Mouse (Mus musculus) midbrain, postnatal 0 days (tissue): ENCODE measurements around the gene Pcsk6. TPM values are rescaled to one million over a fixed set of nuclear protein-coding genes. Genes with fewer than 3 reads are reported as not detected.
"Not testable (repeated sequence)": the region's sequence is repeated elsewhere in the genome, so short reads cannot be mapped to it uniquely, and the experiment has no call there.

ENCODE experiments used
- ATAC-seq: fragments of 200-750 bp; cut with Nextera tagmentation; 2 replicates; pipeline ENCODE4 v1.8.0; 2017; ENCODE audit warnings: moderate number of reproducible peaks, mild to moderate bottlenecking, moderate TSS enrichment, moderate library complexity; ENCODE audit not compliant: low FRiP score
- DNase-seq: peaks from one replicate; pipeline ENCODE4 v3.0.0-alpha.2; 2015; ENCODE audit warnings: low spot score
- H3K27ac ChIP-seq: fragments of 300-500 bp; sonication (generic); 2 replicates; pipeline ENCODE4 v1.5.1; 2014; ENCODE audit warnings: low read depth, mild to moderate bottlenecking, low read length, mixed read lengths
- H3K27me3 ChIP-seq: fragments of 300-500 bp; sonication (generic); 2 replicates; pipeline ENCODE4 v1.6.1; 2014; ENCODE audit warnings: low read length, control low read depth, mixed read lengths; ENCODE audit not compliant: insufficient read depth
- H3K36me3 ChIP-seq: fragments of 300-500 bp; sonication (generic); 2 replicates; pipeline ENCODE4 v1.6.1; 2014; ENCODE audit warnings: low read length, control low read depth, mixed read lengths; ENCODE audit not compliant: insufficient read depth
- H3K4me1 ChIP-seq: fragments of 300-500 bp; sonication (generic); 2 replicates; pipeline ENCODE4 v1.6.1; 2014; ENCODE audit warnings: mild to moderate bottlenecking, control low read depth, antibody characterized with exemption, low read length, mixed read lengths; ENCODE audit not compliant: insufficient read depth
- H3K4me2 ChIP-seq: fragments of 300-500 bp; sonication (generic); 2 replicates; pipeline ENCODE4 v1.6.1; 2014; ENCODE audit warnings: low read depth, mild to moderate bottlenecking, low read length, mixed read lengths; ENCODE audit not compliant: poor library complexity, severe bottlenecking
- H3K4me3 ChIP-seq: fragments of 300-500 bp; sonication (generic); 2 replicates; pipeline ENCODE4 v1.5.1; 2014; ENCODE audit warnings: low read depth, mild to moderate bottlenecking, low read length, moderate library complexity
- H3K9ac ChIP-seq: fragments of 300-500 bp; sonication (generic); replicated peaks from 2 replicates; pipeline ENCODE4 v1.6.1; 2014; ENCODE audit warnings: mild to moderate bottlenecking, low read length, moderate library complexity, mixed read lengths; ENCODE audit not compliant: poor library complexity, severe bottlenecking
- H3K9me3 ChIP-seq: fragments of 300-500 bp; sonication (generic); 2 replicates; pipeline ENCODE4 v1.6.1; 2016; ENCODE audit warnings: low read length, control low read depth
- CTCF ChIP-seq: IDR thresholded peaks from 2 replicates; pipeline ENCODE4 v1.5.1; 2016; ENCODE audit warnings: antibody characterized with exemption, mild to moderate bottlenecking
- WGBS: fragments of 180-500 bp; shearing (Covaris S2); extraction: QIAGEN DNeasy Blood & Tissue Kit; methylation state at CpG from one replicate; pipeline ENCODE4 v1.1.7; 2014; 5-methylcytosine and 5-hydroxymethylcytosine counted together
- polyA plus RNA-seq: library from polyadenylated mRNA; unstranded; fragments of >200 nt; fragmentation: Nextera tagmentation; extraction: Ambion mirVana; gene quantifications from 2 replicates; pipeline ENCODE4 v1.2.1, GENCODE M21; 2015
- total RNA-seq: library from RNA; depleted of rRNA; stranded (reverse); fragments of >200 nt; gene quantifications from 2 replicates; pipeline ENCODE4 v1.2.3, GENCODE M21; 2014

The Pcsk6 gene
- total and polyA plus RNA-seq, 2 experiments from 2014 or later: 1.5 to 14.9 TPM

DNA sequence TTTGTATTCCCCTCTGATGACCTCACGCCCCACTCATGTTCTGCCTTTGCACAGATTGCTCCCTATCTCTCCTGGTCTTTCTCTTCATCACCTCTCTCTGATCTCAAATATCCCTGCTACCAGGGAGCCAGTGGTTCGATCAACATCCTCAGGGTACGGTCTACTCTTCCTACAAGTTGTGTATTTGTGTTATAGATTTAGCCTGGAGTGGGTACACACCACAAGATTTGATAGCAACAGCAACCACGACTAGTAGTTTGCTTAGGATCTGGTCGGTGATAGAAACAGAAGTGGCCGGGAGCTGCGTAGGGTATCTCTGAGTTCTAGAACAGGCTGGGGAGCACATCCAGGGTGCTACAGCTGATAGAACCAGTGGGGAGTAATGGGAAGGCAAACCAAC is 54.3 kb downstream of the Pcsk6 start:
- Histone ChIP-seq H3K9ac (no peak overlapping the region), H3K9me3 (no peaks in the 10 kb centered on the region), H3K36me3 (no peaks in the 10 kb centered on the region), H3K27ac (no peak overlapping the region), H3K4me1 (no peaks in the 10 kb centered on the region), H3K4me2 (no peak overlapping the region), H3K27me3 (no peaks in the 10 kb centered on the region), H3K4me3 (no peak overlapping the region)
- ATAC-seq (no peak), DNase-seq (no peak)
- WGBS: 96% methylated on average over 7 of the region's 7 CpGs
- no peak for TF ChIP-seq CTCF

DNA sequence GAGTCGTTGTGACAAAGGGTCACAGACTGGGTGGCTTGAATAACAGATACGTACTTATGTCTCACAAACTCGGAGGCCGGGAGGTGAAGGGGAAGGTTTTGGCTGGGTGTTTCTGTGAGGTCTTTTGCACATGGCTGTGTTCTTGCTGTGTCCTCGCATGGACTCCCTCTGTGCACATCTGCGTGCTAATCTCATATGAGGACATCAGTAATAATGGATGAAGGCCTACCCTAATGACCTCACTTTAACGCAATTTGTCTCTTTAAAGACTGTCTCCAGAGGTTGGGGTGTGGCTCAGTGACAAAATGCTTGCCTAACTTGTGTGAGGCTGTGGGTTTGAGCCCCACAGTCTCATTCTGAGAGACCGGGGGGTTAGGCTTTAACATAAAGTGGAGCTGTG is 55.0 kb downstream of the Pcsk6 start:
- Histone ChIP-seq H3K4me2 (no peak overlapping the region), H3K9ac (no peak overlapping the region), H3K36me3 (no peaks in the 10 kb centered on the region), H3K9me3 (no peaks in the 10 kb centered on the region), H3K27ac (no peak overlapping the region), H3K4me1 (no peaks in the 10 kb centered on the region), H3K27me3 (no peaks in the 10 kb centered on the region), H3K4me3 (no peak overlapping the region)
- WGBS: 82% methylated on average over 8 of the region's 8 CpGs
- no peak for DNase-seq
- no peak for ATAC-seq
- no peak for TF ChIP-seq CTCF

DNA sequence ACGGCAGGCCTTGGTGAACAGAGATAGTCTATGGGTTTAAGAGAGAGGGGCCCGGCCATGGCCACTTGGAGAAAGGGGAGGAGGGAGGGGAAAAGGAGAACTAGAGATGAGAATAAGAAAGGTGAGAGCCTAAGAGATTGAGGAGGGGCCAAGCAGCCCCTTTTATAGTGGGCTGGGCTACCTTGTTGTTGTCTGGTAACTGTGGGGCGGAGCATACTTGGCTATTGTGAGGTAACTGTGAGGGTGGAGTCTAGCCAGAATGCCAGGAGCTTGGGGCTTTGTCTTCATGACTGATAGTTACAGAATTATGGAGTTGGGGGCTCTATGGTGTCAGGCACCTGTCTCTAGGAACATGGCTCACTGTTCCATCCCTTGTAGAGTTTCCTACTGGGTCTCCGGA is 56.9 kb downstream of the Pcsk6 start:
- 95% methylated on average over 4 of the region's 4 CpGs for WGBS
- no peak for TF ChIP-seq CTCF

DNA sequence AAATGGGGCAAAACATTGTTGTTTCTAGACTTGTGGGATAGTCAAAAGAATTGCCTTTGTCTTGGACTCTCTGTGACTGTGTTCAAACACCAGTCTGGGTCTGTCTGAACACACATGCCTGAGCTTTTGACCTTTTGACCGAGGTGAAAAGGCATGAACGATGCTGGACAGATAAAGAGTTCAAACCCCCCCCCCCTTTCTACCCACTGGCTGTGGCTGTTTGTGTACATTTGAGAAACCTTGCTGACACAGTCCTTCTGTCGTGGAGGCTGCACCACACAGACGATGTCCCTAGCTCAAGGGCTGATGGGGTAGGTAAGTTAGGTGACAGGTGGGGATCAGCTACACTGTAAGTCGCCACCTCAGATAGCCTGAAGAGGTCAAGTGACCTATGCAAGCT is 67.9 kb downstream of the Pcsk6 start:
- H3K4me1 ChIP-seq: no peaks in the 10 kb centered on the region
- no peak overlapping the region for H3K9ac ChIP-seq
- H3K9me3 ChIP-seq: no peaks in the 10 kb centered on the region
- ATAC-seq (no peak), DNase-seq (no peak)
- WGBS: 50% methylated on average over 5 of the region's 5 CpGs
- no peak for TF ChIP-seq CTCF
- H3K27ac ChIP-seq: no peak overlapping the region
- no peaks in the 10 kb centered on the region; the same call in 1 of the 2 replicates for H3K36me3 ChIP-seq
- H3K27me3 ChIP-seq: no peaks in the 10 kb centered on the region
- H3K4me2 ChIP-seq: no peak overlapping the region
- H3K4me3 ChIP-seq: no peak overlapping the region

More for the DNA sequence above, 56.9 kb downstream of the Pcsk6 start:
- Histone ChIP-seq H3K4me3 (no peak overlapping the region), H3K9ac (no peak overlapping the region), H3K27me3 (no peaks in the 10 kb centered on the region), H3K4me2 (no peak overlapping the region), H3K36me3 (no peaks in the 10 kb centered on the region), H3K27ac (no peak overlapping the region), H3K9me3 (no peaks in the 10 kb centered on the region), H3K4me1 (no peaks in the 10 kb centered on the region)
- ATAC-seq (no peak), DNase-seq (no peak)

DNA sequence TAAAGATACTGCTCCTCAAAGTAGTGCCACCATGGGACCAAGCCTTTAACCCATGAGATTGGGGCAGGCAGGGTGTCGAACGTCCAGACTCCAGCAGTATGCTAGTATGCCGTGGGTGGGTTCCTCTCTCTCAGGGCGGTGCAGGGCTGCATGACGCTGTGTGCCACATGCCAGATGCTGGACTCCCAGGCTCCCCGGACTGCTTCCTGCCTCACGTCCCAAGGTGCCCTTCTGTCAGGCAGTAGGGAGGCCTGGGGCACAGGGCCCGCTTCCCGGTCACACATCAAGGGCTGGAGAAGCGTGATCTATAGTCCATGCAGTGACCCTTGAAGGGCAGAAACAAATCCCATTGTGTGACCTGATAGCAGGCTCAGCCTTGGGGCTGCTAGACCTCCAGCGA is 68.9 kb downstream of the Pcsk6 start:
- Histone ChIP-seq H3K9ac (no peak overlapping the region), H3K36me3 (no peaks in the 10 kb centered on the region; the same call in 1 of the 2 replicates), H3K4me2 (no peak overlapping the region), H3K27ac (no peak overlapping the region), H3K27me3 (no peaks in the 10 kb centered on the region), H3K4me1 (no peaks in the 10 kb centered on the region), H3K9me3 (no peaks in the 10 kb centered on the region), H3K4me3 (no peak overlapping the region)
- no peak for TF ChIP-seq CTCF
- 54% methylated on average over 11 of the region's 11 CpGs for WGBS
- no peak for ATAC-seq
- DNase-seq: no peak

DNA sequence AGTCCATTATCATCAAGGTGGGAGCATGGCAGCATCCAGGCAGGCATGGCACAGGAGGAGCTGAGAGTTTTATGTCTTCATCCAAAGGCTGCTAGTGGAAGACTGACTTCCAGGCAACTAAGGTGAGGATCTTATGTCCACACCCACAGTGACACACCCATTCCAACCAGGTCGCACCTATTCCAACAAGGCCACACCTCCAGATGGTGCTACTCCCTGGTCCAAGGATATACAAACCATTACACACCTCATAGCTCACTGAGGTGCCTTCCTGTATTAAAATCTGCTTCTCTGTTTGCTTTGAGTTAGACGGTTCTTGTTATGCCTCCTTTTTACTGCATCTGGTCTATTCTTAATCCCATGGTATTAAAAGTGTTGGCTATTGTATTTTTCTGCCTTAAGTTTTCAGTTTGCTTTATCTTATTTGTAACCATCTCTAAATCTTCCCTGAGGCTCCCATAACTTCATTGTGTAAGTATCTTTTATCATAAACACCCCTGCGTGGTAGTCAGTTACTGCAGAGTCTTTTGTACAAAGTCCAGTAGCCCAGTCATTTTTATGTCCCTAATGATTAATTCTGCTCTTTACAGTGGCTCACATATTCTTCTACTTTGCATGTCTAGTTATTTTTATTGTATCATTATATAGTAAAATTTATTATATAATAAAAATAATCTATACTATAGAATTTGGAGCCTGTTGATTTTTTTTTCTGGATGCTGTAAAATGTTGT is 72.9 kb downstream of the Pcsk6 start:
- not testable (repeated sequence) for H3K27me3 ChIP-seq, ATAC-seq, H3K9ac ChIP-seq, H3K4me3 ChIP-seq, H3K4me1 ChIP-seq, H3K36me3 ChIP-seq, H3K27ac ChIP-seq, DNase-seq, H3K9me3 ChIP-seq, H3K4me2 ChIP-seq
- 80% methylated on average over 3 of the region's 3 CpGs for WGBS
